Mouse (Mus musculus) erythroblast, embryonic 14.5 days (primary cell): ENCODE measurements around the gene BC061212.
"Not testable (repeated sequence)": the region's sequence is repeated elsewhere in the genome, so short reads cannot be mapped to it uniquely, and the experiment has no call there.

Source experiments
- GATA1 ChIP-seq: IDR thresholded peaks from 2 replicates; pipeline ENCODE4 v1.6.1; 2012; ENCODE audit warnings: low read length, inconsistent platforms, mixed read lengths
- TAL1 ChIP-seq: IDR thresholded peaks from 3 replicates; pipeline ENCODE4 v1.6.1; 2012; ENCODE audit warnings: low read length, inconsistent platforms, mixed read lengths

- TF ChIP-seq GATA1, TAL1: not testable (repeated sequence)
Observed at GRCm38 (mm10) chr5:94070445-94070844, at the start of gene BC061212.
